Mouse (Mus musculus) adrenal gland, postnatal 4 days (tissue): Measurements from ENCODE around the gene Npy. TPM values are rescaled to one million over a fixed set of nuclear protein-coding genes. Genes with fewer than 3 reads are reported as not detected.

Experiments used
- DNase-seq, 2 experiments: peaks; one replicate each; pipeline ENCODE4 v3.0.0; 2021 to 2022; ENCODE audit warnings: low spot score in 2 of 2, mixed read lengths in 2 of 2
- long read RNA-seq, 2 experiments: library from polyadenylated mRNA; stranded (forward); transcript quantifications; one replicate each; pipeline ENCODE4 v2.0.0; 2021
- total RNA-seq, 2 experiments: library from RNA; stranded (reverse); gene quantifications; 2 replicates each; pipeline ENCODE4 v1.2.3; 2021

Npy gene
- 100 to 1,000 TPM; 745 to 759 TPM for total RNA-seq
- long read RNA-seq, experiment 1, transcript Npy-201 (4 exons, 566 nt): major isoform, 525 of 634 reads
- long read RNA-seq, experiment 1, partial matches to known transcripts: 103 of 634 reads
- long read RNA-seq, experiment 1, other reads (novel, unspliced or antisense): 6 of 634 reads
- long read RNA-seq, experiment 2, transcript Npy-201 (4 exons, 566 nt): major isoform, 419 of 579 reads
- long read RNA-seq, experiment 2, partial matches to known transcripts: 152 of 579 reads
- long read RNA-seq, experiment 2, other reads (novel, unspliced or antisense): 8 of 579 reads

DNA sequence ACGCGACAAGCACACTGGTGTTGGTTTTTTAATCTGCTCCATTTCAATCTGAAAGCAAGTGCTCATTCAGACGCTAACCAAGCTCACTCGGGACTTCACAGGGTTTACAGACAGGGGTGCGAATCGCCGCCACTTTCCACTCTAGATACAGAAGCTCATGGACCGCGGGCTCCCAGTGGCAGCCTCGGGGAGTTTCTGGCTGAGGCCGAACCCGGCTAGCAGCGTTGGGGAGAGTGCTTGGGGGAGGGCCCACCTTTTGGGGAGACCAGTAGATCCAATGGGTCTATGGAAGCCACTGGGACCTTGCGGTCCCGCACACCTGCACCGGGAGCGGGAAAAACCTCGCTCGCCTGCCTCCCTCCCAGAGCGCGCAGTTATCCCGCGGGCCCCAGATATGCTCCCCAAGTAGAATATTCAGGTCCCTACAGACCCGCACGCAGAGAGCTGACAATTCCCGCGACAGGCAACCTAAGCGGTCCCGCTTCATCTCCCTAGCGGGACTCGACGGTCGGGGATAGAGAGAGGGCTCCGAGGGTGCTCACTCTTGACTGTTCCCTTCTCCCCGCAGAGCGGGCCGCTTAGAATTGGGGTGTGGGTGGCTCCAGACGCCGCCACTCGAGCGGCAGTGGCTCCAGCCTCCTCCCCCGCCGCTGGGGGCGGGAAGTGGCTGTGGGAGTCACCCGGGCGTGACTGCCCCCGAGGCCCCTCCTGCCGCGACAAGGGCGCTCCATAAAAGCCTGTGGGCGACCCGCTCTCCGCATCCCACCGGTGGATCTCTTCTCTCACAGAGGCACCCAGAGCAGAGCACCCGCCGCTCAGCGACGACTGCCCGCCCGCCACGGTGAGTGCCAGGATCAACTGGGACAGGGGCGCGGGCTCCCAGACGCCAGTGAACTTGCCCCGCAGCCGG lies at the start of gene Npy:
Gene Npy, plus strand, starts transcription at position 750 of the 910 bp plus-strand sequence.
- DNase-seq: peak; percentile 14 to 17

- no peak for DNase-seq
Observed at GRCm38 (mm10) chr6:49775006-49775405, 47.5 kb upstream of the Npy start.

DNA sequence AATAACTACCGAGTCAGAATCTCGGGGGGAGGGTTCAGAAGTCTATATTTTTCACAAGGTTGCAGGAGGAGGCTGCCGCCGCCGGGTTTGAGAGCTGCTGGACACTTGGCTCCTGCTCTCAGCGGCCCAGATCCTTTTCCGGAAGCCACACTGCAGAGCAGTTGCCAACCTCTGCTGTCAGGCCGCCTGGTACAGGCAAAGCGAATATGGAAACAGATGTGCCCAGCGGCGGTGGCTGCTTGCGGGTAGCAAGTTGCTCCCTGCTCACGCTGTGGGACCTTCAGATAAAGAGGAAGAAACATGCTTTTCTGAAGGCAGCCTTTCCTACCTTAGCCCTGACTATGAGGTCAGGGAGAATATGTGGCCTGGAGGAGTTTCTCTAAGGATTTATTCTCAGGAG lies 44.4 kb upstream of the Npy start:
- DNase-seq: no peak

- DNase-seq: no peak
Observed at GRCm38 (mm10) chr6:49778729-49779128, 43.8 kb upstream of the Npy start.

GRCm38 (mm10) chr6:49779606-49780005 lies 42.9 kb upstream of the Npy start:
- no peak for DNase-seq

DNA sequence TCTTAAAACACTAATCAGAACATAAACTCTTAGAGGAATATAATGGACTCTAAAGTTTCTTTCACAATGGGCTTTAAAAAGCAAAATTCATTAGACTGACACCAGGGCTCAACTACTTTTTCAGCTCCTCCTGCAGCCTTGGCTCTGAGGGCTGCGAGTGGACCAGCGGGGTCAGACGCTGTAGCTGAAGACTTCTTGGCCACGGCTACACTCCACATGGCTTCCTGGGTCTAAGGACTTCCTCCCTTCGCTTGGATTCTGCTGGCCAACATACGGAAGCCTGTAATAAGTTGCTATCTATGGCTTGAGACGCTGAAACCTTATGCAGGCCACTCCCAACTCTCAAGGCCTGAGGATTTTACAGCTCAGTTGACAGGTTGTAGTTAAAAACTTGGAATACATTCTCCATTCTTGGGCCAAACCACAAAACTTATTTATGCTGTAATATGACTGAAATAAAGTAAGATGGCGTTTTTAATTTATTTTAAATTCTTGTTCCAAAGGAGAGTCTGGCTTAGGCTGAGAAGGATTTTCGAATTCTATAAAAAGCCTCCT lies 41.6 kb upstream of the Npy start:
- no peak for DNase-seq

- DNase-seq: no peak
Observed at GRCm38 (mm10) chr6:49781852-49782251, 40.7 kb upstream of the Npy start.

- no peak for DNase-seq
Observed at GRCm38 (mm10) chr6:49782679-49783078, 39.8 kb upstream of the Npy start.

GRCm38 (mm10) chr6:49792524-49792923 lies 30.0 kb upstream of the Npy start:
- no peak for DNase-seq

DNA sequence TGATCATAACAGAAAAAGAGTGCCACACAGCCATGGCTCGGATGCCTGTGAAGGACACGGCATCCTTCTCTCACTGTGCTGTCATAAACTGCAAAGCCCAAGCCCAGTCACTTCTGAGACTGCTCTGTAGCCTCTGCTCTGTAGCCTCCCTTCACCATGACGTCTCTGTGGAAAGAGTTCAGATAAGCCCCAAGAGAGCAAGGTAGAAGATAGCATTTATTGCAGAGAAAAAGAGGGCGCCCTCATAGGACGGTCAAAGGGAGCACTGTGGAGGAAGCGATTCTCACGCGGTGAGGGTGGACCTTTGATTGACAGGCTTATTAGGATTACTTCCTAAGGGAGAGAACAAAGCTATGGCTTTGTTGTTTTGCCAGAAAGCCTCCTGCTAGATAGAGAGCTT lies 18.4 kb upstream of the Npy start:
- DNase-seq: no peak

DNA sequence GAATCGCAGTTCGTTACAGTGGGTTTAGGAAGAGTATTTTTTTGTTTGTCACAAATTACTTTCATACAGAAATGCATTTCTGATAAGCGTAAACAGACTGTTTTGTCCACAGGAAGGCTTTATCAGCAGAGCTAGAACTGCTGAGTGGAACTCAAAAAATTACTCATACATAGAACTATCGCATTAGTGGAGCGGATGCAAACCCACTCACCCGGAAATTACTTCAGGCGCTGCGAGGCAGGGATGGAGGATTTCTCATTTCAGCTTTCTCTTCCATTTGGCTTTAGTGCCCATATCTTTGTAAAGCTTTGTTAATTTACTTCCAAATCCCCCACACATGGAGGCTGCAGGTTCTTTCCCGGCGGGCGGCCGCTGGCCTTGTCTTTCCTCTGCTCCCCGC lies 14.4 kb upstream of the Npy start:
- DNase-seq: no peak

GRCm38 (mm10) chr6:49817183-49817582 lies 5.3 kb upstream of the Npy start:
- no peak for DNase-seq

- DNase-seq: no peak
Observed at GRCm38 (mm10) chr6:49817625-49818024, 4.9 kb upstream of the Npy start.

GRCm38 (mm10) chr6:49822871-49823230 lies 341 bp downstream of the Npy start:
- no peak for DNase-seq

DNA sequence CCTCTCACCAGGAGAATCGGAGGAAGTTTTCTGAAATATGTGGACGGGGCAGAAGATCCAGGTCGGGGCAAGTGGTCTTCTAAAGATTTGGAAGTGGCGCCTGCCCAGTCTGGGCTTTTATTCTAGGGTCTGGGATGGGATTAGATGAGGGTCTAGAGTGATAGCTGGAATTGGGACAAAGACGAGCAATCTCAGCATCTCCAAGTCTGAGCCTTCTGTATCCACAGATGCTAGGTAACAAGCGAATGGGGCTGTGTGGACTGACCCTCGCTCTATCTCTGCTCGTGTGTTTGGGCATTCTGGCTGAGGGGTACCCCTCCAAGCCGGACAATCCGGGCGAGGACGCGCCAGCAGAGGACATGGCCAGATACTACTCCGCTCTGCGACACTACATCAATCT lies 861 bp downstream of the Npy start:
- no peak for DNase-seq

DNA sequence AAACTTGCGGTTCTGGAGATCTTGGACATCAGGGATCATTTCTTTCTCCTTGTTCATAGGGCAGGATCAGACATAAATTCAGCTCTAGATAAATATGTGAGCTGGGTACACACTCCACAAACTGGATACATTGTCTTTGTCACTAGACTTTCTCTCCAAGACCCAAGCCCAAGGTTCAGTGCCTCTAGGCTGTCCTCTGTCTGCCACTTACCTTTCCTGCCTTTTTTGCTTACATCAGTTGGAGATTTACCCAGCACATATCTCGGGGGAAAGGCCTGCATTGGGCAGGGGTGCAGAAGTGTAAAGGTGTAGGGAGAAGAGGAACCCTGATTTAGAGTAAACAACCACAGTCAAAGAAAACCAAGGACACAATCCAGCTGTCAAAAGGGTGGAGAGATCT lies 1.3 kb downstream of the Npy start:
- no peak for DNase-seq

GRCm38 (mm10) chr6:49831579-49831978 lies 9.1 kb downstream of the Npy start:
- DNase-seq: no peak

- no peak for DNase-seq
Observed at GRCm38 (mm10) chr6:49856830-49857229, 34.3 kb downstream of the Npy start.

DNA sequence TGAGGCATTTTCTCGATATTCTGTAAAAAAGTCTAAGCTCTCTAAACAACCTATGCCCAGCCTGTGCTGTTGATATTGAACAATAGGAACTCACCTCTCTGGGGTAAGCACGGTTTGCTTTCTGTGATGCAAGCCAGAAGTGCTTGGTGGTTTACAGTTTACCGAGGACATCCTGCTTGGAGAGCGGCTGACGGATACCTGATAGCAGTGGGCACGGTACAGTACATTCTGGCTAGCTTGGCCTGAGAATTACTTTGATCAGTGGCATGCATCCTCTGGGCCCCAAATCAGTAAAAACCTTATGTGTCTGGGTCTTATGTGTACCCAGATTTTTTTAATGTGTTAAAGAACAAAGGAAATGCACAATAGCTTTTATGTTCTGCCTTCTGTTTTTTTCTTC lies 45.1 kb downstream of the Npy start:
- DNase-seq: no peak

GRCm38 (mm10) chr6:49871071-49871470 lies 48.6 kb downstream of the Npy start:
- no peak for DNase-seq

- DNase-seq: no peak
Observed at GRCm38 (mm10) chr6:49873556-49873955, 51.0 kb downstream of the Npy start.

DNA sequence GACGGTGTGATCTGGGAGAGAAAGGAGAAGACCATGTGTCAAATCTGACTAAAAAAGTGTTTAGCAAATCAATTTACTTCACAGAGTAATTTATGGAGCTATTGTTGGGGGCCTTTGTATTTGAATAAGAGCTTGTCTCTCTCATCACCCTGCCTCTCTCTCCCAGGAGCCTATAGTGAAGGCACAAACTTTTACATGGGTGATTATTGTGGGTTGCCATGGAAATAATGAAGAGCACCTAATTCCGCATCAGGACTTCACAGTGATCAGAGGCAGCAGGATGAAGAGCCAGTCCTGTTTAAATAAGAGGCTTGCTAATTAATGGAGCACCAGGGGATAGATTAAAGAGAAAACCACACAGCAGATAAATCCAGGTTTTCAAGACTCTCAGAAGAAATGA lies 52.6 kb downstream of the Npy start:
- DNase-seq: no peak
